Mouse (Mus musculus): Measurements from ENCODE around the gene Tspan18. TPM values are rescaled to one million over a fixed set of nuclear protein-coding genes. Genes with fewer than 3 reads are reported as not detected.

The Tspan18 gene
- total and polyA plus RNA-seq, 3 experiments, result 9.4 to 21.3 (median 16.0) TPM

DNA sequence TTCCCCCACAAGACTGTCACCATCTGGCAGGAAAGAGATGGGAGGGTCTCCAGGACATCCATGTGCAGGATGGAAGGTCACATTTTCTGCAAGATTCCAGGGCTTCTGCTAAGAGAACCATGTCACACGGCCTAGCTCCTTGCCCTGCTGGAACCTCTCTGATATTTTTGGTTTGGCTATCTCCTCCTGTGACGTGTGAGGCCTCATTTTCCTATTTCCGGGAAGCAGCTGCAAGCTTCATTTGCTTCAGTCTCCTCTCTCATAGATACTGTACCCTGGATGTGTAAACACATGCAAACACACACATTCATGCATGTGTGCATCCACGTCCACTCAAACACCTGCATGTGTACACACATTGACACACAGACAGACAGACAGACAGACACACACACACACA is 171.5 kb downstream of the Tspan18 start:
- H3K79me2 ChIP-seq (replicated peaks; ENCODE audit: control insufficient read depth, insufficient read depth, low read length), result no peaks in the 10 kb centered on the region
- H3K27ac ChIP-seq, result peak overlapping the region; percentile 71
- H3K4me1 ChIP-seq (ENCODE audit: control insufficient read depth, insufficient read depth, low read length), result peaks cover 19% of the 10 kb centered on the region
- H3K27me3 ChIP-seq (ENCODE audit: control insufficient read depth, insufficient read depth, low read length), result no peaks in the 10 kb centered on the region
- intact Hi-C loops (cut with DNase I), result loop anchor here (1.0 to 2.0 kb wide), 3 partner anchors 20 to 36 kb away; no protein-coding TSS in a partner anchor
- WGBS, result 33% methylated on average over 4 of the region's 4 CpGs
- no peak overlapping the region for H3K4me3 ChIP-seq
- no peak overlapping the region for H3K9ac ChIP-seq (ENCODE audit: low read depth, low read length)
- DNase-seq, result peak; percentile 46 to 60
- 0 out of 2 replicates have a peak, but pooled peaks have one; percentile 32 for TF ChIP-seq POLR2A (IDR thresholded peaks at IDR 0.05; ENCODE audit: insufficient read depth, low read depth, low read length)
- TF ChIP-seq CTCF (IDR thresholded peaks at IDR 0.05), result no peak
- TF ChIP-seq EP300 (IDR thresholded peaks at IDR 0.05; ENCODE audit: insufficient read depth, low read depth, low read length), result 0 out of 2 replicates have a peak, but pooled peaks have one; percentile 12
- H3K36me3 ChIP-seq (ENCODE audit: control insufficient read depth, insufficient read depth, low read length), result no peaks in the 10 kb centered on the region

DNA sequence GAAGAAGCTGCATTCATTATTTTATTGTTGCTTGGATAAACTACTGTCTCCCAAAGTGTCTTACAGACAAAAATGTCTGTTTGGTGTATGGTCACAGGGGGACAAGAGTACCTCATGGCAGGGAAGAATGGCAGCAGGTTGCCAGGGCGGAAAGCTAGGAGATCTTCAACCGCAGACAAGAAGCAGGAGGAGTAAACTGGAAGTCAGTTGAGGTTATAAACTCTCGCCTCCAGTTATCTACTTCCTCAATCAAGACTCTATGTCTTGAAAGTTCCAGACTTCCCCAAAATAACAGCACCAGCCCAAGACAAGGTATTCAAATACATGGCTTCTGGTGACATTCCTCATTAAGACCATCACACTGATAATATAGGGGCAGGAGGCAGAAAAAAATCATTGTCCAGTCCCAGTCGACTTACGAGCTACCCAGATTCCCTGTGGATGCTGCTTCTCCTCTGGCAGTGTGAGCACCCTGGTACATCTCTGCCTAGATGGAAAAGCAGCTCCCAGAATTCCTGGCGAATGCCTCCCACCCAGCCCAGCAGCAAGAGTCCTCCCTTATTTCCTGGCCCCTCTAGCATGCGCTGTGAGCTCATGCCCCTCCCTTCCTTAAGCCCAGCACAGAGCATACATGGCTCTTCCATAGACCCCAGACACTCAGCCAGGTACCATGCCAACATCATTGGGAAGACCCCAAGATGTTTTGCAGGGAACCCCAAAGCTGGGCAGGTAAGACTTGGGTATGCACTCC is 172.2 kb downstream of the Tspan18 start:
- peak; percentile 18 to 34 for DNase-seq

DNA sequence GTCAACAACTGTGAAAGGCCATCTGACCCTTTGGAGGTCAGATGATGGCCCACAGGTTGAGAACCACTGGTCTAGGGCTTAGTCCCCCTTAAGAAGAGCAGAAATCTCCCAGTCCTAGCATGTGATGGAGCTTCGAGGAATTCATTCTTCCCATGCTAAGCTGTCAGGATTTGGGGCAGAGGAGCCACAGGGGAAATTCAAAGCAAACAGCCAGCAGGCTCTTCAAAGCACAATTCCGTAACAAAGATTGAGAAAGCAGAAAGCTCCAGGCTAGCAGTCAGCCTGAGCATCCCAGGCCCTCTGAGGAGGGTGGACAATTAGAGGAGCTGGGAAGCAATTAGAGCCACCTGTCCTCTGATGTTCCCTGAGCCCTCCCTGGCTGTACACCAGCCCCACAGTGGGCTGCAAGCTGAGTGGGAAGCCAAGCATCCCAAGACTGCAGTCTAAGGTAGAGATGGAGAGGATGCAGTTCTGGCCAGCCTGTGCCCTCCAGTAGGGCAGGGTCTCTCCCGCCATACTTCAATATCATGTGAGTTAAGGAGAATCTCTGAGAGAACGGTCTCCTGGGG is 173.8 kb downstream of the Tspan18 start:
- no peaks in the 10 kb centered on the region for H3K79me2 ChIP-seq (replicated peaks; ENCODE audit: control insufficient read depth, insufficient read depth, low read length)
- 87% methylated on average over 4 of the region's 4 CpGs for WGBS

More for the DNA sequence above, 172.2 kb downstream of the Tspan18 start:
- 50% methylated on average over 7 of the region's 7 CpGs for WGBS
- H3K4me1 ChIP-seq (ENCODE audit: control insufficient read depth, insufficient read depth, low read length), result peaks cover 18% of the 10 kb centered on the region
- H3K9ac ChIP-seq (ENCODE audit: low read depth, low read length), result no peak overlapping the region
- no peaks in the 10 kb centered on the region for H3K79me2 ChIP-seq (replicated peaks; ENCODE audit: control insufficient read depth, insufficient read depth, low read length)
- intact Hi-C loops (cut with DNase I), result loop anchor here (1.0 to 2.0 kb wide), 3 partner anchors 20 to 35 kb away; no protein-coding TSS in a partner anchor
- H3K27me3 ChIP-seq (ENCODE audit: control insufficient read depth, insufficient read depth, low read length), result no peaks in the 10 kb centered on the region
- no peaks in the 10 kb centered on the region for H3K36me3 ChIP-seq (ENCODE audit: control insufficient read depth, insufficient read depth, low read length)
- peak overlapping the region; percentile 71 for H3K27ac ChIP-seq
- TF ChIP-seq CTCF (IDR thresholded peaks at IDR 0.05), result no peak
- H3K4me3 ChIP-seq, result no peak overlapping the region

DNA sequence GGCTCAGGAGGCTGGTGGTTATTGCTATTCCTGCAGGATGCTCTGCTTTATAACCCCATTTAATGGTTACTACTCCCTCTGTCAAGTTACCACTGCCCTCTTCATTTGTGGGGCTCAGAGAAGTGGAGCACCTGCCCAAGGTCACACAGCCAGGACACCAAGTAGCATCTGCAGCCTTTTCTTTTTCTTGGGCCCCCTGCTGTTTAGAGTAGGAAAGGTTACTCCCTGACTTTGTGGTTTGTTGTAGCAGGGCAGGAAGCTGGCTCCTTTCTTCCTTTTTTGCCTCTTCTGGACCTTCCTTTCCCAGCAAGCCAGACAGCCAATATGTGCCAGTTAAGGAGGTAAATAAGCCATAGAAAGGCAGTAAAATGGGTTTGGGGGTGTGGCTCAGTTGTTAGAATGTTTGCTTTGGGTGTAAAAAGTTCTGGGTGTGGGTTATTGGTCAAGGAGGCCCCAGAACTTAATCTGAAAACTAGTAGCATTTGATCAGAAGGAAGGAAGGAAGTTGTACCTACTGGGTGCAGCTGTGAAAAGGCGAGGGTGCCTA is 179.7 kb downstream of the Tspan18 start:
- Histone ChIP-seq H3K27me3 (ENCODE audit: control insufficient read depth, insufficient read depth, low read length) (no peaks in the 10 kb centered on the region), H3K4me1 (ENCODE audit: control insufficient read depth, insufficient read depth, low read length) (no peaks in the 10 kb centered on the region; the same call in none of the 2 replicates), H3K4me3 (no peak overlapping the region), H3K79me2 (replicated peaks; ENCODE audit: control insufficient read depth, insufficient read depth, low read length) (no peaks in the 10 kb centered on the region), H3K27ac (no peak overlapping the region), H3K9ac (ENCODE audit: low read depth, low read length) (no peak overlapping the region), H3K36me3 (ENCODE audit: control insufficient read depth, insufficient read depth, low read length) (no peaks in the 10 kb centered on the region)
- 52% methylated on average over 1 of the region's 1 CpGs for WGBS
- TF ChIP-seq EP300 (IDR thresholded peaks at IDR 0.05; ENCODE audit: insufficient read depth, low read depth, low read length) (no peak), CTCF (IDR thresholded peaks at IDR 0.05) (peak; percentile 38), POLR2A (IDR thresholded peaks at IDR 0.05; ENCODE audit: insufficient read depth, low read depth, low read length) (no peak)
- intact Hi-C loops (cut with DNase I), result no loop called here
- DNase-seq, result no peak

More for the DNA sequence above, 173.8 kb downstream of the Tspan18 start:
- H3K4me1 ChIP-seq (ENCODE audit: control insufficient read depth, insufficient read depth, low read length), result peaks cover 8% of the 10 kb centered on the region
- H3K4me3 ChIP-seq, result no peak overlapping the region
- DNase-seq, result no peak
- TF ChIP-seq CTCF (IDR thresholded peaks at IDR 0.05), result no peak
- no peak for TF ChIP-seq EP300 (IDR thresholded peaks at IDR 0.05; ENCODE audit: insufficient read depth, low read depth, low read length)
- TF ChIP-seq POLR2A (IDR thresholded peaks at IDR 0.05; ENCODE audit: insufficient read depth, low read depth, low read length), result no peak
- H3K27ac ChIP-seq, result no peak overlapping the region
- H3K27me3 ChIP-seq (ENCODE audit: control insufficient read depth, insufficient read depth, low read length), result no peaks in the 10 kb centered on the region
- H3K36me3 ChIP-seq (ENCODE audit: control insufficient read depth, insufficient read depth, low read length), result no peaks in the 10 kb centered on the region
- intact Hi-C loops (cut with DNase I), result no loop called here
- no peak overlapping the region for H3K9ac ChIP-seq (ENCODE audit: low read depth, low read length)

DNA sequence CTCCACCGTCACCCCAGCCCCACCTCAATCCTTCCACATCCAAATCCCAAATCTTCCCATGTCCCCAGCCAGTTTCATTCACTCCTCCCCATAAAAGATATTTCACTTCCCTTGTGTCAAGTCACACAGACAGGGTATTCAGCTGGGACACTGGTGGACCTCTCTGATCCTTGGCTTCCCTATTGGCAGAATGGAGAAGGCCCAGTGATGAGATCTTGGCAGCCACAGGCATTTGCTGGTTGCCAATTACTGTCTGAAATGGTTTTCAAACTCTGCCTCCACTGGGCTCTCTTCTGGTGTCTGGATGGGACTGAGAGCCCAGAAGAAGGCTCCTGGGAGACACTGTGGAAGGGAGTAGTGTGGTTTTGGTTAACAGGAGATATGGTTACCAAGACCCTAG is 180.5 kb downstream of the Tspan18 start:
- Histone ChIP-seq H3K9ac (ENCODE audit: low read depth, low read length) (no peak overlapping the region), H3K79me2 (replicated peaks; ENCODE audit: control insufficient read depth, insufficient read depth, low read length) (no peaks in the 10 kb centered on the region), H3K27me3 (ENCODE audit: control insufficient read depth, insufficient read depth, low read length) (no peaks in the 10 kb centered on the region), H3K27ac (no peak overlapping the region), H3K4me1 (ENCODE audit: control insufficient read depth, insufficient read depth, low read length) (no peaks in the 10 kb centered on the region; the same call in none of the 2 replicates), H3K4me3 (no peak overlapping the region), H3K36me3 (ENCODE audit: control insufficient read depth, insufficient read depth, low read length) (no peaks in the 10 kb centered on the region)
- TF ChIP-seq CTCF (IDR thresholded peaks at IDR 0.05), result no peak
- intact Hi-C loops (cut with DNase I), result no loop called here
- DNase-seq, result no peak
- 80% methylated on average over 1 of the region's 1 CpGs for WGBS

All from heart, adult 2 months (tissue).